Mouse (Mus musculus): ENCODE results near the gene Rsc1a1.

Gene Rsc1a1

GRCm38 (mm10) chr4:141653813-141654212 lies 31.6 kb downstream of the Rsc1a1 start:
- no peak for DNase-seq (ENCODE audit: low spot score in 2 of 2)

GRCm38 (mm10) chr4:141653044-141653443 lies 32.4 kb downstream of the Rsc1a1 start:
- no peak for DNase-seq (ENCODE audit: low spot score in 2 of 2)

- no peak for DNase-seq (ENCODE audit: low spot score in 2 of 2)
Measured at GRCm38 (mm10) chr4:141651944-141652343, 33.5 kb downstream of the Rsc1a1 start.

- no peak for DNase-seq (ENCODE audit: low spot score in 2 of 2)
Measured at GRCm38 (mm10) chr4:141651286-141651685, 34.1 kb downstream of the Rsc1a1 start.

GRCm38 (mm10) chr4:141649244-141649643 lies 36.2 kb downstream of the Rsc1a1 start:
- no peak for DNase-seq (ENCODE audit: low spot score in 2 of 2)

GRCm38 (mm10) chr4:141648262-141648661 lies 37.1 kb downstream of the Rsc1a1 start:
- DNase-seq (ENCODE audit: low spot score in 2 of 2) = no peak

GRCm38 (mm10) chr4:141647187-141647586 lies 38.2 kb downstream of the Rsc1a1 start:
- no peak for DNase-seq (ENCODE audit: low spot score in 2 of 2)

- DNase-seq (ENCODE audit: low spot score in 2 of 2) = no peak
Measured at GRCm38 (mm10) chr4:141645988-141646387, 39.4 kb downstream of the Rsc1a1 start.

- DNase-seq (ENCODE audit: low spot score in 2 of 2) = no peak
Measured at GRCm38 (mm10) chr4:141643118-141643855, 42.1 kb downstream of the Rsc1a1 start.

- DNase-seq (ENCODE audit: low spot score in 2 of 2) = no peak
Measured at GRCm38 (mm10) chr4:141641961-141642811, 43.2 kb downstream of the Rsc1a1 start.

GRCm38 (mm10) chr4:141641353-141641771 lies 44.0 kb downstream of the Rsc1a1 start:
- DNase-seq (ENCODE audit: low spot score in 2 of 2) = no peak

GRCm38 (mm10) chr4:141639474-141639873 lies 45.9 kb downstream of the Rsc1a1 start:
- DNase-seq (ENCODE audit: low spot score in 2 of 2) = no peak

GRCm38 (mm10) chr4:141636693-141637092 lies 48.7 kb downstream of the Rsc1a1 start:
- no peak for DNase-seq (ENCODE audit: low spot score in 2 of 2)

- no peak for DNase-seq (ENCODE audit: low spot score in 2 of 2)
Measured at GRCm38 (mm10) chr4:141635991-141636390, 49.4 kb downstream of the Rsc1a1 start.
